Mouse (Mus musculus) B cell, adult 2 months (primary cell): ENCODE data around the gene Cnn2.
"Not testable (repeated sequence)": the region's sequence is repeated elsewhere in the genome, so short reads cannot be mapped to it uniquely, and the experiment has no call there.

Experiments used
- DNase-seq, 2 experiments: peaks; one replicate each; pipeline ENCODE4 v3.0.0; 2022

Gene Cnn2

DNA sequence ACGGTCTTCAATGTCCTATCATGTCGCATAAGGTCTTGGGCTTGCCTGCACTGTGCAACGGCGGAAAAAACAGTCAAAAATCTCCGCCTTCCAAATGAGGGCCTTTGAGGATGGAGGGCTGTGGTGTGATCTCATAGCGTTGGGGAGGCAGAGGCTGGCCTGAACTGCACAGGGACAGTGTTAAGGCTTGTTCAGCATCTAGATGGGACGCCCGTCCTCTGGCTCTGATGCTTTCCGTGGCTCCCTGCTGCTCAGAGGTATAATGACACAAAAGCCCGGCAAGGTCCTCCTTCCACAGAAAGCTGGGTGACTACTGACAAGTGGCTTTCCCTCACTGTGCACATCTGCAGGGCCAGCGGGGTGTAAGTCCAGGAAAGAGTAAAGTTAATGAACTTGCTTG lies 31.8 kb downstream of the Cnn2 start:
- no peak for DNase-seq

DNA sequence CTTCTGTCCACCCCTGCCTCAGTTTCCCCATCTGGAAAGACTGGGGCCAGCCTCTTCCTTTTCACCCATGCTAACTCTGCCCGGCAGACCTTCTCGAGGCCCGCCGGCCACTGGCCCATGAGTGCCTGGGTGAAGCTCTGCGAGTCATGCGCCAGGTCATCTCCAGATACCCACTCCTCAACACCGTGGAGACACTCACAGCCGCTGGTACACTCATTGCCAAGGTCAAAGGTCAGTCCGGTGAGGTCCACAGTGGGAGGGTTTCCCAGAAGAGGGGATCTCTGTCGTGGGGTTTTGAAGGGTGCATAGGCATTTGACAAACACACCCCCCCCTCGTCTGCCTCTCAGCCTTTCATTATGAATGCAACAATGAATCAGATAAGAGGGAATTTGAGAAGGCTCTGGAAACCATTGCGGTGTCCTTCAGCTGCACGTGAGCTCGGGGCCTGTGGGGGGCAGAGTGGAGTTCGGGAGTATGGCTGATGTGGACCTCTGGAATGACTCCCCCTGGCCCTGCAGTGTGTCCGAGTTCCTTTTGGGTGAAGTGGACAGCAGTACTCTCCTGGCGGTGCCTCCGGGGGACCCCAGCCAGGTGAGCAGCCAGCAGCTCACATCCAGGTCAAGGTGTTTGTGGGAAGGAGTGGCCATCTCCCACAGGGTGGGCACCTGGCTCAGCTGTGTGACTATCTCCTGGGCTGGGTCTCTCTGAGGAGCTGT lies 32.4 kb downstream of the Cnn2 start:
- no peak for DNase-seq

DNA sequence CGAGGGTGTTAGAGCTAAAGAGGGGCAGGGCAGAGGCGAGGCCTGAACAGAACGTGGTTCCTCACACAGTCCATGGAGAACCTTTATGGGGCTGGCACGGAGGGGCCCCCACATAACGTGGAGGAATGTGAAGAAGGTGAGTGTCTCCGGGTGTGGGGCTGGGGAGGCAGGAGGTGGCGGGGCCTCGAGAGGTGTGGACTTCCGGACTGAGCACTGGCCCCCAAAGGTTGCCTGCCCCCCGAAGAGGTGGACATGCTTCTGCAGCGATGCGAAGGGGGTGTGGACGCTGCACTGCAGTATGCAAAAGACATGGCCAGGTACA lies 32.9 kb downstream of the Cnn2 start:
- DNase-seq, result no peak

DNA sequence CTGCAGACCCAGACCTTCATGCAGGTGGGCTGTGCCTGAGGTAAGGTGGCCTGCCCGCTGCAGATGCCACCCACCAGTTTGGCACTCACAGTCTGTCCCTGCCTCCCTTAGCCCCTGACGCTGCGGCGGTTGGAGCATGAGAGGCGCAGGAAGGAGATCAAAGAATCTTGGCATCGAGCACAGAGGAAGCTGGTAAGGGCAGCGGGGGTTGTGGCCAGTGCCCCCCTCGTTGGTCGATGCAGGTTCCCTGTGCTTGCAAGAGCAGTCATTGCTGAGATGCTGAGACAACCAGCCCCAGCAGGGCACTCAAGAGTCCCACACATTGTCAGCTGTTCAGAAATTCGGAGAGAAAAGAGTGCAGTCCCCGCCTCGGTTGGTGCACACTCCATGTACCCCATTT lies 33.8 kb downstream of the Cnn2 start:
- DNase-seq, result no peak

DNA sequence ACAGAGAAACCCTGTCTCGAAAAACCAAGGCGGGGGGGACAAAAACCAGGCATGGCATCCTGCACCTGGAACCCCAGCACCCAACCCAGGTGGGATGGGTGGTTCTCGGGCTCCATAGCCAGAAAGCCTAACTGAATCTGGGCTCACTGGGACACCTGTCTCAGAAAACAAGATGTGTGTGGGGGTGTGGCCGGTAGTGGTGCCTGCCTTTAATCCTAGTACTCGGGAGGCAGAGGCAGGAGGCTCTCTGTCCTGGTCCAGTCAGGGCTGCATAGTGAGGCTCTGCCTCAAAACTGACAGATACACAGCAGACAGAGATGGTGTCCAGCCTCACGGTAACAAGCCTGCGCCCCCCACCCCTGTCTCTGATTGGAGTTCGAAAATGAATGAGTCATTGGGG lies 34.4 kb downstream of the Cnn2 start:
- DNase-seq, result no peak

DNA sequence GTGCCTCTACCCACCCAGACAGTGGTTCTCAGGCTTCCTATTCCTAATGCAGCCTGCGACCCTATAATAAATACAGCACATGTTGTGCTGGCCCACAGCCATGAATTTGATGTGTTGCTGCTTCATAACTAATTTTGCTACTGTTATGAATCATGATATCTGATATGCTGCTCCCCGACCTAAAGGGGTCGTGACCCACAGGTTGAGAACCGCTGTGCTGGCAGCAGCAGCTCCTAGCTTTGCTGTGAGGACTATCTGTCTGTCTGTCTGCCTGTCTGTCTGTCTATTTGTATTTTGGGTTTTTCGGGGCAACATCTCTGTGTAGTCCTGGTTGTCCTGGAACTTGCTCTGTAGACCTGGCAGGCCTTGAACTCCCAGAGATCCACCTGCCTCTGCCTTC lies 35.4 kb downstream of the Cnn2 start:
- no peak for DNase-seq

DNA sequence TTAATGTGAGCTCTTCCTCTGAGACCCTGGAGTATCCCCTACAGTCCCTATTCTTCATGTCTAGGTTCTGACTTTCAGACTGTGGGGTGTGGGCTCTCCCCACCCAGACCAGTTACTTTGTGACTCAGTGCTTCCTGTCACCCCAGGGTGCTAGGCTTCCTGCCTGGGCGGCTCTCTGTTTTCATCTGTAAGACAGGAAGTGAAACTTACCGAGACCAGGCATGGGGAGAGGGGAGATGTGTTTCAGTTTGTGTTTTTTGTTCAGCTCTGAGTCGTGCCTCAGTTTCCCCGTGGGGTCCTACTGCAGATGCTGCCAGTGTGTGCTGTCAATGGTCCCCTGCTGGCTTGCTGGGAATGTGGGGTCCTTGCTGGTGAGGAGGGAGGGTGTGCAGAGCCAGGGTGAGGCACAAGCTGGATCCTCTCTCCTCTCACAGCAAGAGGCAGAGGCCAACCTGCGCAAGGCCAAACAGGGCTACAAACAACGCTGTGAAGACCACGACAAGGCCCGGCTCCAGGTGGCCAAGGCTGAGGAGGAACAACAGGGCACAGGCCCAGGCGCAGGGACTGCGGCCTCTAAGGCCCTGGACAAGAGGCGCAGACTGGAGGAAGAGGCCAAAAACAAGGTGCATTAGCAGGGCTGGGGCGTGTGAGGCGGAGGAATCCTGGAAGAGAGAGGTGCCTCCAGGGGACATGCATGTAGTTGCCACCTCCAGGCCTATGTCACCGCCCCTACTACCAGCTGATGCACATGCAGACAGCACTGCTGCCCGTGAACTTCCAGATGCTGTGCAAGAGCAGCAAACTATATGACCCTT lies 36.1 kb downstream of the Cnn2 start:
- peak; percentile 80 to 84 for DNase-seq

DNA sequence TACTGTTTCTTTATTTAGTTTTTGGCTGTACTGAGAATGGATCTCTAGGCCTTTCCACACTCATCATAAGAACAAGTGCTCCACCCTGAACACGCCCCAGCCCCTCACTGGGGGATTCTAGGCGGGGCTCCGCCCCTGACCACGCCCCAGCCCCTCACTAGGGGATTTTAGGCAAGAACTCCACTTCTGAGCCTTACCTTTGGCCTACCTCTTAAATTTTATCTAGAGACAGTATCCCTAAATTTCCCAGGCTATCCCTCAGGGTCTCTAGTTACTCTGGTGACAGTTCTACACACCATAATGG lies 36.6 kb downstream of the Cnn2 start:
- DNase-seq, result no peak

DNA sequence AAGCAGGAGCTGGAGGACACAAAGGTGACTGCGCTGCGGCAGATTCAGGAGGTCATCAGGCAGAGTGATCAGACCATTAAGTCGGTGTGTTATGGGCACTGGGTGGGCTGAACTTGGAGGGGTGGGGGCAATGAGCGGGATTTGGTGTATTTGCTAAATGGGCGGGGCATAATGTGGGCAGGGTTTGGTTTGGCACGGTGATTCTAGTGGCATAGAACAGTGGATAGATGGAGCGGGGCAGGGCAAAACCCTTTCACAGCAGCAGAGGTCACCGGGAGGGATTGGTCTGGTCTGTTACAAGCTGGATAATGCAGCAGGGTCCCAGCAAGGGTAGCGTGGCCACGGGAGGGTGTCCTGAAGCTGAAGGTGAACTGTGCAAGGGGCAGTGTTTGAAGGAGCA lies 37.1 kb downstream of the Cnn2 start:
- DNase-seq, result no peak

DNA sequence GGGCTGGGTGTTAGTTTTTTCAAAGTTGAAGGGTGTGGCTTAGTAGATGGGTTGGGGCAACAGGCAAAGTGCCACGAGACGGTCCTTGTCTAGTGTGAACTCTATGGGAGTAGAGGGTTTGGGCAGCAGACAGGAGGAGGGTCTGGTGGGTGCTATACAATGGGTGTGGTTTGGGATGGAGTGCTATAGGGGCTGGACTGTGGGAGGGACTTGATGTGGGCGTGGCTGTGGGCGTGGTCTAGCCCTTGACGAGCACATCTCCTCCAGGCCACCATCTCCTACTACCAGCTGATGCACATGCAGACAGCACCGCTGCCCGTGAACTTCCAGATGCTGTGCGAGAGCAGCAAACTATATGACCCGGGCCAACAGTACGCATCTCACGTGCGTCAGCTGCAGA lies 37.5 kb downstream of the Cnn2 start:
- peak; percentile 35 to 48 for DNase-seq

DNA sequence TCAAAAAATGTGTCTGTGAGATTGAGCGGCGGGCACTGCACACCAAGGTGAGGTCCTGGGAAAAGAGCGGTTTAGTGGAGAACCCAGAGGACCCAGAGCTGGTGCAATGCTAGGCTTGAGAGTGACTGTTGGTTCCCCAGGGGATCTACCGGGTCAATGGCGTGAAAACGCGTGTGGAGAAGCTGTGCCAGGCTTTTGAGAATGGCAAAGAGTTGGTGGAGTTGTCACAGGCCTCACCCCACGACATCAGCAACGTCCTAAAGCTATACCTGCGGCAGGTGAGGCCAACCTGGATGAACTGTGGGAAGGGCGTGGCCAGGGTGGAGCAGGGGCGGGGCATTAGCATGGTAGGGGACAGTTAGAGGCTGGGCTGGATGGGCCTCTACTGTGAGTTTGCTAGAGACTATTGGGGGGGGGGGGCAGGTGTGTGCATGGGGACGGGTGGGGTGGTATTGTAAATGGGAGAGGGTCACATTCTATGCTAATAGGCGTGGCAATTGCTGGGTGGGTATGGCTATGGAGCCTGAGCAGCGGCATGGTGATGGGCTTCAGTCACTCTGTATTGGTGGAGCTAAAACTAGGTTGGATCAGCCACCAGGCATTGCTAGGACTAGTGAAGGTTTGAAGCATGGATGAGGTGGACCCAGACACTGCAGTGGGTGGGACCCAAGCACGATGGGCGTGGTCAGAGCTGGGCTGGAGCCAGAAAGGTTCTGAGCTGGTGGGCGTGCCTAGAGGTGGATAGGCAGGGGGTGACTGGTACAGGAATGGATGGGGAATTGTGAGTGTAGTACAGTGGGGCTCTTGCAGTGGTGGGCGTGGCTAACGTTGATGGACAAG lies 39.5 kb downstream of the Cnn2 start:
- DNase-seq, result no peak

DNA sequence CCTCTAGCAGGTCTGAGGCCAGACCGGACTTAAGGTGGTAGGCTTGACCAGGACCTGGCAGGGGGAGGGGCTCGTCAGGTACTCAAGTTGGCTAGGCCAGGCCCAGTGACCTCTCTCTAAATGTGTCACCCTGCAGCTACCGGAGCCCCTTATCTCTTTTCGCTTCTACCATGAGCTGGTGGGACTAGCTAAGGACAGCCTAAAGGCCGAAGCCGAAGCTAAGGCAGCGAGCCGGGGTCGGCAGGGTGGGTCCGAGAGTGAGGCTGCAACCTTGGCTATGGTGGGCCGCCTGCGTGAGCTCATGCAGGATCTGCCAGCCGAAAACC lies 40.1 kb downstream of the Cnn2 start:
- no peak for DNase-seq

DNA sequence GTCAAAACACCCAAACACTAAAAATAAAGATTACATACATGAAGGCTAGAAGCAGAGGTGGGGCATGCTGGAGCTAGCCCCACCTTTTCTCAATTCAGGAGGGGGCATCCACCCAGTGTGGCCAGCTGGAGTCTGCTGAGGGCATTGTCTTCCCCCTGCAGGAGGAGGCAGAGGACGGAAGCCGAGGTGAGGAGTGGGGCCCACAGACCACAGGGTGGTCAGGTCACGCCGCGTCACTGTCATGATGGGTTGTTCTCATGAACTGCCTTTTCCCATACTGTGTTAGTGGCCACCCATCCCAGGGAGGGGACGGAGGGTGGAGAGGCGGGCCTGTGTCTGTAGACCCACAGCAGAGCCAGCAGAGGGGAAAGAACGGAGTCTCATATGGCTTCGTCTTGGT lies 41.8 kb downstream of the Cnn2 start:
- no peak for DNase-seq

DNA sequence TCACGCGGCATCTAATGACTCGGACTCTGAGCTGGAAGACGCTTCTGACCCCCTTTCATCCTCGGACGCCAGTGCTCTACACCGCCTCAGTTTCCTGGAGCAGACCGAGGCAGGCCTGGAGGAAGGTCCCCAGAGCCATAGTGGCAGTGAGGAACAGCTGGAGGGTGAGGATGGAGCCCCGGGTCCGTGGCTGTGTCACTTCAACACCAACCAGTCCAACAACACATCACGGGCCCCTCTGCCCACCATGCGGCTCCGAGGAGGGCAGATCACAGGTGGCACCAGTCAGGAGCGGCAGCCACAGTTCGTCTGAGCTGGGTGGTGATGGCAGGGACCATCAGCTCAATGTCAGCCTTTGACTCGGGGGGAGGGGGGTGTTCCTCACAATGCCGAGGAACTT lies 42.4 kb downstream of the Cnn2 start:
- no peak for DNase-seq

DNA sequence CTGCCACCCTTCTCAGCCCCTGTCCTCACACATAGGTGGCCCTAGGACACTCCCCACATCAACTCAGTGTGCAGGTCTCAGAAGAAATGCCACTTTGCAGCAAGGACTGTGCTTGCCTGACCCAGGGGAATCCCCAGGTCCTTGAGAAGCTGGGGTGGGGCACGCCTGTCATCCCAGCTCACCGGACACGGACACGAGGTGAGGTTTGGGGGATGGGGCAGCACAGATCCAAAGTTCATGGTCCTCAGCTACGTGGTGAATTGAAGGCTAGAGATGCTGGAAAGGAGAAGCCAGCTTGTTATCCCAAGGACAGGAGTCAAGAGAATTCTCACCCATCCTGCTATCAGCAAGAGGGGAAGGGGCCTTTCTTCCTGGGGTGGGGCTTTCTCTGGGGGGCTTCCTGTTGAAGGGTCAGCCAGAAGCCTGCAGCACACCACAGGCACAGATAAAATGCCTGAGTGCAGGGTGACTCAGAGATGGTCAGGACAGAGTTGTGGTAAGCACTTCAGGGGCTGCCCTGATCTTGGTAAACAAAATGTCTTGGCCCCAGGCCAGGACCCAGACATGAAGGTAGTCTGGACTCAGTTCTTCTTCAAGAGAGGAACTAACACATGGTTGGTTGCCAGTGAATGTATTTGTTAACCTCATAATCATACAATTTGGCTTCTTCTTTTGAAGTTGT lies 44.6 kb downstream of the Cnn2 start:
- DNase-seq, result peak; percentile 90 to 92

DNA sequence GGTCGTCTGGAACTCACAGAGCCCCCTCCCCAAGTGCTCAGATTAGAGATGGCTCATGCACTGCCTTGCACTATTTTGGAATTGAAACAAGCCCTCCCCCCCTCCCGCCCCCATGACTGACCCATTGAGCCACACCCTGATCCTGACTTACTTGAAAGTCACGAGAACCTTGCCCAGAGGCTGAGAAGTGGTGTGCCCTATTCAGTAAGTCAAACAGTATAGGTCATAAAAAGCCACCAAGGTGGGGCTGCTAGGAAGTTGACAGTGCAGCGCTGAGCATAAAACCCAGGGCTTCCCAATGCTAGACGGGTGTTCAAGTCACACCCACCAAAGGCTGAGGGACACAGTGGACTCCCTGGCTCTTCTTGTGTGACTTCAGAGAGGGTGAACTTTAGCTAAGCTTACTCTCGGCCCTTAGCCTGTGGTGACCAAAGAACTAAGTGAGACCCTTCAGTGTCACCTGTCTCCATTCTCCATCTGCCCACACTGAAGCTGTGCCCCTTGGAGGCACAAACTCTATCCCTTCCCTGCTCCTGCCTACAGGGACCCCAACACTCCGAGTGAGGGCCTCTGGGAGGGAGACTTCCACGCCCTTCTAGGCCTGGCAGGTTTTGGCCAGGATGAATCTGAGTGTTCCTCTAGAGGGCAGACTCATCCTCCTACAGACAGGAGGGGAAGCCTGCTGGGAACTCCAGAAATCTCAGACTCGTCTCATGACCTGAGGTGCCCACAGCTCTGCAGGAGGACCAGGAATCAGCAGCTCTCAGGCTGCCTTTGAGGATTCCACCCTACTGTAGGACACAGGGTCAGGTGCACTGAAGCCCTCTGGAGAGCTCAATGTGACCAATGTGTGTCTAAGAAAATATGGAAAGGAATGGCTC lies 45.4 kb downstream of the Cnn2 start:
- peak; percentile 58 to 64 for DNase-seq

DNA sequence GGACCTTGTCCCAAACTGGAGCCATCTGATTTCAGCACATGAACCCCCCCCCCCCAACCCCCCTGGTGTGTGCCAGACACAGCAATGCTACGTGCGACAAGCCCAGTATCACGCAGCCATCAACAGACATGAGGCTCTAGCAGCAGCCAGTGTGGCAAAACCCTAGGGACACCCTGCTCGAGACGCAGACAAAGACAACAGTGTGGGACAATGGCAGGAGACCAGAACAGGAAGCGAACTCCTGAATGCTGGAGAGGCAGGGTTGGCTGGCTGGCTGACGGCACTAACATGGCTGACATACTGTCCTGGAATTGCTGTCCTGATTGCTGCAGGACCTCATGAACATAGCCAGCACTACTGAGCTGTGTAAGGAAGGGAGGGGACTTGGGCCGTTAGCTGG lies 46.8 kb downstream of the Cnn2 start:
- DNase-seq, result no peak

DNA sequence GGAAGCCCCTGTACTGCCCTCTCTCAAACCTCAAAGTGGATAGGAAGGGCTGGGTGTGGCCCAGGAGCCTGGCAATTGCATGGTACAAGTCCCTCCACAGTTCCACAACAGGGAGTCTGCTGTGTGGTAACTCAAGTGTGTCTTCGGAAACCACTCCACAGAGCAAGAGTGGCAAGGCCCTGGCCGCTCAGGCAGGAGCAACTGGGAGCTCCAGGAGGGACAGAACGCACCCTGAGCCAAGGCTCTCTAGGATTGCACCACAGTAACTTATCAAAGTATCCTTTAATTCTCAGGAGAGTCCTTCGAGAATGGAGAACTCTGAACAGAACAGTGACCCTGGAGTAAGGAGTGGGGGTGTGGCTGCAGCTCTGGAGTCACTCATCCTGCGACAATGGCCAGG lies 47.3 kb downstream of the Cnn2 start:
- no peak for DNase-seq

DNA sequence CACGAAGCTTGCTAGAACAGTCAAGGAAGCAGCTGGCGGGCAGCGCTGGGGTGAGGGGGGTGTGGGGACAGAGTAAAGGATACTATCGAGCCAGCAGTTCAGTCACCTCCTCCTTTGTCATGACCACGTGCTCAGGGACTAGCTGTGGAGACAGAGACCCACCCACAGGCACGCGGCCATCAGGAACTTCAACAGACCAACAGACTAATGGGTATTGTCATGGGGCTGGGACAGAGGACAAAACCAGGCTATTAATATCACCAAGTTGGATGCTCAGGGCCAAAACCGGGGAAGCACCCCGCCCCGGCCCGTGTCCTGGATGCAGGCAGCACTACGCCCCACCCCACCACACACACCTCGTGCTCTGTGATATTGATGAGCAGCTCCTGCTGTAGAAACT lies 48.4 kb downstream of the Cnn2 start:
- no peak for DNase-seq

DNA sequence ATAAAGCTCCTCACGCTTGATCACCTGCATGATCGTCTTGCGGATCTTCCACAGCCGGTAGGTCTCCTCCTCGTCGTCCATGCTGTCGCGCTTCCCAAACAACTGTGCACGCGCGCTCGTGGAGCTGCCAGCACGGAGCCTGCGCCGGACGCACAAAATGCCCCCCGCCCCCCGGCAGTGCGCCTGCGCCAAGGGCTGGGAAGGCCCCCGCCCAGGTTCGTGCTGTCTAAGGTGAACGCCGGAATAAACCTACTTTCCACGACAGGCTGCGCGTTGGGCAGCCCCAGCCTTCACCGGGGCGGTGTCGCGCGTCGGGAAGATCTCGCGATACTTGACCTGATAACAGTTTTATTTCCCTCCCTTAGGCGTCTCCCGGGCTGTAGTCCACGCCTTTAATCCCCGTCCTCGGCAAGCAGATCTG lies 51.2 kb downstream of the Cnn2 start, which contains the start of gene Polr2e:
Polr2e (minus strand) TSS at position 237 of the 421 bp plus-strand sequence.
- DNase-seq, result peak; percentile 99

DNA sequence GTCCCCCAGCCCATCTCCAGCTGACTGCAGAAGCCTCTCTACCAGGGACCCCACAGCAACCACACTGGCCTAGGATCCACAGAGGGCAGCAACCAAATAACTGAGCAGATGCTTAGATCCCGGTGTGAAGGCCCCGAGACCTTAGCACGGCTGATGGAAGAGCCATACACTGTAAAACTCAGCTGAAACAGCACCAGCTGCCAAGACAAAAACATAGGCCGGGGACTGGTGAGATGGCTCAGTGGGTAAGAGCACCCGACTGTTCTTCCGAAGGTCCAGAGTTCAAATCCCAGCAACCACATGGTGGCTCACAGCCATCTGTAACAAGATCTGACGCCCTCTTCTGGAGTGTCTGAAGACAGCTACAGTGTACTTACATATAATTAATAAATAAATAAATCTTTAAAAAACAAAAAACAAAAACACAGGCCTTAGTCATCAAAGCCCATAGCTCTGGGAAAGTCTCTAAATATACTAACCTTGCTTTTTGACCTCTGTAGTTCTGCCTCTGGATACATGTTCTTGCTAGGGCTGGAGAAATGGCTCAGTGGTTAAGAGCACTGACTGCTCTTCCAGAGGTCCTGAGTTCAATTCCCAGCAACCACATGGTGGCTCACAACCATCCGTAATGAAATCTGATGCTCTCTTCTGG lies 53.2 kb downstream of the Cnn2 start:
- DNase-seq, result not testable (repeated sequence)

DNA sequence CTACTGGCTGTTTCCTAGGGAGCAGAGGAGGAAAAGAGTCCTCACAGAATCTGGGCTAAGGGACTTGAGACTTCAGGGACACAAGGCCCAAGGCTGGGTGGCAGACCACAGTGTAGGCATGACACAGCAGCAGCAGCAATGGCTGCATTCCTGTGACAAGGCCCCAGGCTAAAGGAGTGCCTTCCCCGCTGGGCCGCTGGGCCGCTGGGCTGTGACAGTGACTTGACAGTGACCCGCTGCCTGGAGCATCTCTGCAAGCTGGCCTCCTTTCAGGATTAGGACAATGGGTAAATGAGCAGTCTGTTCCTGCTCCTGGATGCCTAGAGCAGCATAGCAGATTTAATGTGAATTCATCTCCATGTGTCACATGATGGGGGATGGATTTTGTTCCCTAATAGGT lies 55.7 kb downstream of the Cnn2 start:
- DNase-seq, result no peak
